Mouse (Mus musculus): ENCODE data around the gene Abhd4. TPM values are rescaled to one million over a fixed set of nuclear protein-coding genes. Genes with fewer than 3 reads are reported as not detected.

Gene Abhd4
- polyA plus RNA-seq, 1 experiment from 2014 or later, result 118 TPM

GRCm38 (mm10) chr14:54216126-54216525 lies 37.9 kb upstream of the Abhd4 start:
- Histone ChIP-seq H3K27me3 (ENCODE audit: control insufficient read depth, insufficient read depth, low read length) (no peaks in the 10 kb centered on the region), H3K4me2 (ENCODE audit: low read length) (no peak overlapping the region), H3K9me3 (ENCODE audit: control insufficient read depth, low read length) (no peaks in the 10 kb centered on the region), H3K27ac (replicated peaks in 1 of 2; ENCODE audit: control insufficient read depth in 1 of 2, insufficient read depth in 1 of 2, low read depth in 2 of 2, low read length in 2 of 2) (no peak overlapping the region), H3K9ac (ENCODE audit: low read length) (no peak overlapping the region), H3K4me1 (ENCODE audit: control insufficient read depth in 2 of 2, insufficient read depth in 2 of 2, low read length in 2 of 2) (peaks cover 9 to 12% of the 10 kb centered on the region in 2 experiments), H3K36me3 (ENCODE audit: control insufficient read depth, insufficient read depth, low read length) (no peaks in the 10 kb centered on the region), H3K4me3 (ENCODE audit: control insufficient read depth in 1 of 2, insufficient read depth in 1 of 2, low read depth in 1 of 2, low read length in 2 of 2) (no peak overlapping the region)
- no peak for ATAC-seq (ENCODE audit: insufficient number of reproducible peaks, insufficient read depth, low FRiP score, low read depth)
- 86% methylated on average over 7 of the region's 7 CpGs for WGBS

GRCm38 (mm10) chr14:54218233-54218632 lies 35.8 kb upstream of the Abhd4 start:
- Histone ChIP-seq H3K4me2 (ENCODE audit: low read length) (no peak overlapping the region), H3K9me3 (ENCODE audit: control insufficient read depth, low read length) (no peaks in the 10 kb centered on the region)

DNA sequence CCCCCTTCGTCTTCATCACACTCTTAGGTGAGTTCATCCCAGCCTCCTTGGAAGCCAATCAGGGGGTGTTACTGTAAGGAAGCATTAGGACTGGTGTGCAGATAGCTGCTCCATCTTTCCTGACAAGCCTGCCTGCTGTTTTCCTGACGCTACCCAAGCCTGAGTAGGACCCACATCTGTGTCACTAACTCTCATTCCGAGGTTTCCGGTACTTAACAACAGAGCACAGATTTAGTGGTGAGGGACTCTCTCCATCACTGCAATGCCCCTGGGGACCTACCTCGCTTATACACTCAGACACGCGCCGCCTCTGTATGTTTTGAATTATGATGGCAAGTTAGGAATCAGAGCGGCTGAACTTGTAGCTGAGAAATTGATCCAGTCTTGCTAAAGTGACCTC lies 35.3 kb upstream of the Abhd4 start:
- Histone ChIP-seq H3K36me3 (ENCODE audit: control insufficient read depth, insufficient read depth, low read length) (no peaks in the 10 kb centered on the region), H3K27me3 (ENCODE audit: control insufficient read depth, insufficient read depth, low read length) (no peaks in the 10 kb centered on the region), H3K27ac (replicated peaks in 1 of 2; ENCODE audit: control insufficient read depth in 1 of 2, insufficient read depth in 1 of 2, low read depth in 2 of 2, low read length in 2 of 2) (no peak overlapping the region), H3K4me2 (ENCODE audit: low read length) (no peak overlapping the region), H3K4me3 (ENCODE audit: control insufficient read depth in 1 of 2, insufficient read depth in 1 of 2, low read depth in 1 of 2, low read length in 2 of 2) (no peak overlapping the region), H3K9me3 (ENCODE audit: control insufficient read depth, low read length) (no peaks in the 10 kb centered on the region), H3K9ac (ENCODE audit: low read length) (no peak overlapping the region), H3K4me1 (ENCODE audit: control insufficient read depth in 2 of 2, insufficient read depth in 2 of 2, low read length in 2 of 2) (peaks cover 9 to 12% of the 10 kb centered on the region in 2 experiments)
- ATAC-seq (ENCODE audit: insufficient number of reproducible peaks, insufficient read depth, low FRiP score, low read depth), result no peak
- 69% methylated on average over 9 of the region's 9 CpGs for WGBS

More at GRCm38 (mm10) chr14:54218233-54218632, 35.8 kb upstream of the Abhd4 start:
- Histone ChIP-seq H3K9ac (ENCODE audit: low read length) (no peak overlapping the region), H3K4me1 (ENCODE audit: control insufficient read depth in 2 of 2, insufficient read depth in 2 of 2, low read length in 2 of 2) (peaks cover 9 to 12% of the 10 kb centered on the region in 2 experiments), H3K27ac (replicated peaks in 1 of 2; ENCODE audit: control insufficient read depth in 1 of 2, insufficient read depth in 1 of 2, low read depth in 2 of 2, low read length in 2 of 2) (no peak overlapping the region), H3K4me3 (ENCODE audit: control insufficient read depth in 1 of 2, insufficient read depth in 1 of 2, low read depth in 1 of 2, low read length in 2 of 2) (no peak overlapping the region), H3K36me3 (ENCODE audit: control insufficient read depth, insufficient read depth, low read length) (no peaks in the 10 kb centered on the region), H3K27me3 (ENCODE audit: control insufficient read depth, insufficient read depth, low read length) (no peaks in the 10 kb centered on the region)
- ATAC-seq (ENCODE audit: insufficient number of reproducible peaks, insufficient read depth, low FRiP score, low read depth), result no peak
- 44% methylated on average over 1 of the region's 1 CpGs for WGBS

DNA sequence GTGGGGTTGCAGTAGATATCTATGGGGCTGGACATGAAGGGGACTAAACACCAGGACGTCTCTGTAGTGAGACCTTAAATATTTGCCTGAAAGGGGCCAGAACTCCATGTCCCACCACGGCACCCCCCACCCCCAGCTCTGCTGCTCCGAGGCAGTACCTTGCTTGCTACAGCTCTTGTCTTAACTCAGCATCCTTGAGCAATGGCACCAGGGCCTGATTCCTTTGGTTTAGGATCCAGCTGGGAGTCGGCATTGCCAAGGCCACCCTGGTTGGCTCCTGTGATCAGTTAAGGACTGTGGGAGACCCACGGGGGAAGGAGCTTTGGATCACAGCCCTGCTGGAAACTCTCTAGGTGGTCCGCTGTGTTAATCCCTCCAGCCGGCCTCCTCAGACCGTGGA lies 34.7 kb upstream of the Abhd4 start:
- Histone ChIP-seq H3K4me3 (ENCODE audit: control insufficient read depth in 1 of 2, insufficient read depth in 1 of 2, low read depth in 1 of 2, low read length in 2 of 2) (no peak overlapping the region), H3K27ac (replicated peaks in 1 of 2; ENCODE audit: control insufficient read depth in 1 of 2, insufficient read depth in 1 of 2, low read depth in 2 of 2, low read length in 2 of 2) (no peak overlapping the region), H3K9me3 (ENCODE audit: control insufficient read depth, low read length) (no peaks in the 10 kb centered on the region), H3K9ac (ENCODE audit: low read length) (no peak overlapping the region), H3K36me3 (ENCODE audit: control insufficient read depth, insufficient read depth, low read length) (no peaks in the 10 kb centered on the region), H3K4me1 (ENCODE audit: control insufficient read depth in 2 of 2, insufficient read depth in 2 of 2, low read length in 2 of 2) (peaks cover 10 to 13% of the 10 kb centered on the region in 2 experiments), H3K27me3 (ENCODE audit: control insufficient read depth, insufficient read depth, low read length) (no peaks in the 10 kb centered on the region), H3K4me2 (ENCODE audit: low read length) (no peak overlapping the region)
- WGBS, result 59% methylated on average over 8 of the region's 8 CpGs
- no peak for ATAC-seq (ENCODE audit: insufficient number of reproducible peaks, insufficient read depth, low FRiP score, low read depth)

DNA sequence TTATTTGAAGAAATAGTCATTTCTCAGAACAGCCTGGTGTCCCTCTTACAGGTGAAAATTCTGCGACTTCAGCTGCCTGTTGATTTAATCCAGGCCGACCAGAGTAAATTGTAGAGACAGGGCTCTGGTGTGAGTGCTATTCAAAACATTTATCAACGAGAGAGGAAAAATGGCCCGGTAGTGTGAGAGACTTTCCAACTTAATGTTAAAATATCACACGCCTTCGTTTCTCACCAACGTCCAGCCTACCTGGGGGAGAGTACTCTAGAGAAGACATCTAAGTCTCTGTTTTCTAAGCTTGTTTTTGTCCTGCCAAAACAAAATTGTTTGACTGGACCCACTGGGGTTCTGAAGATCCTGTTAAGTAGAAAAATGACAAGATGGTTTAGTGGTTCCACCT lies 34.1 kb upstream of the Abhd4 start:
- no peak overlapping the region for H3K4me3 ChIP-seq (ENCODE audit: control insufficient read depth in 1 of 2, insufficient read depth in 1 of 2, low read depth in 1 of 2, low read length in 2 of 2)
- 73% methylated on average over 7 of the region's 7 CpGs for WGBS
- H3K27me3 ChIP-seq (ENCODE audit: control insufficient read depth, insufficient read depth, low read length), result no peaks in the 10 kb centered on the region
- H3K36me3 ChIP-seq (ENCODE audit: control insufficient read depth, insufficient read depth, low read length), result no peaks in the 10 kb centered on the region
- no peaks in the 10 kb centered on the region for H3K9me3 ChIP-seq (ENCODE audit: control insufficient read depth, low read length)
- H3K4me2 ChIP-seq (ENCODE audit: low read length), result no peak overlapping the region
- H3K9ac ChIP-seq (ENCODE audit: low read length), result no peak overlapping the region
- no peak for ATAC-seq (ENCODE audit: insufficient number of reproducible peaks, insufficient read depth, low FRiP score, low read depth)
- H3K27ac ChIP-seq (replicated peaks in 1 of 2; ENCODE audit: control insufficient read depth in 1 of 2, insufficient read depth in 1 of 2, low read depth in 2 of 2, low read length in 2 of 2), result no peak overlapping the region
- H3K4me1 ChIP-seq (ENCODE audit: control insufficient read depth in 2 of 2, insufficient read depth in 2 of 2, low read length in 2 of 2), result peaks cover 14 to 18% of the 10 kb centered on the region in 2 experiments

GRCm38 (mm10) chr14:54220726-54221494 lies 33.1 kb upstream of the Abhd4 start:
- H3K4me1 ChIP-seq (ENCODE audit: control insufficient read depth in 2 of 2, insufficient read depth in 2 of 2, low read length in 2 of 2), result peaks cover 15 to 18% of the 10 kb centered on the region in 2 experiments
- H3K27me3 ChIP-seq (ENCODE audit: control insufficient read depth, insufficient read depth, low read length), result no peaks in the 10 kb centered on the region
- no peak overlapping the region for H3K27ac ChIP-seq (replicated peaks in 1 of 2; ENCODE audit: control insufficient read depth in 1 of 2, insufficient read depth in 1 of 2, low read depth in 2 of 2, low read length in 2 of 2)
- H3K9ac ChIP-seq (ENCODE audit: low read length), result no peak overlapping the region
- H3K4me3 ChIP-seq (ENCODE audit: control insufficient read depth in 1 of 2, insufficient read depth in 1 of 2, low read depth in 1 of 2, low read length in 2 of 2), result no peak overlapping the region
- no peak for ATAC-seq (ENCODE audit: insufficient number of reproducible peaks, insufficient read depth, low FRiP score, low read depth)
- WGBS, result 62% methylated on average over 8 of the region's 8 CpGs
- no peak overlapping the region for H3K4me2 ChIP-seq (ENCODE audit: low read length)
- H3K36me3 ChIP-seq (ENCODE audit: control insufficient read depth, insufficient read depth, low read length), result no peaks in the 10 kb centered on the region
- no peaks in the 10 kb centered on the region for H3K9me3 ChIP-seq (ENCODE audit: control insufficient read depth, low read length)

DNA sequence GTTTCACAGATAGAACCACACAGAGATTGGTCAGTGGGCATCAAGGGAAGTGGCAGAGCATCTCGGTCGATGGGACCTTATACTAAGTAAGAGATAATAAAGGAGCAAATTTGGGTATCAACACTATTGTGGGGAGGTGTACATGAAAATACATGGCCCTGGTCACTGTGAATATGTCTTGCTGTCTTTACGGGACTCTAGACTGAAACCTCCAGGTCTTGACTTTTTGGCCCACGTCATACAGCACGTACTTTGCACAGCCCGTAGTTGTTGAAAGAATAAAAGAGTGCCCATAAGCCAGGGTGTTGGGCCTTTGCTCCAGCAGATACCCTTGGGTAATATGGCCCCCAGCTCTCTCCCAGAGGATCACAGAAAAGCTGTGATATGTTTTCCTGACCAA lies 32.3 kb upstream of the Abhd4 start:
- no peaks in the 10 kb centered on the region for H3K9me3 ChIP-seq (ENCODE audit: control insufficient read depth, low read length)
- WGBS, result 93% methylated on average over 6 of the region's 6 CpGs
- no peak for ATAC-seq (ENCODE audit: insufficient number of reproducible peaks, insufficient read depth, low FRiP score, low read depth)
- H3K4me1 ChIP-seq (ENCODE audit: control insufficient read depth in 2 of 2, insufficient read depth in 2 of 2, low read length in 2 of 2), result peaks cover 15 to 18% of the 10 kb centered on the region in 2 experiments
- H3K4me2 ChIP-seq (ENCODE audit: low read length), result no peak overlapping the region
- H3K4me3 ChIP-seq (ENCODE audit: control insufficient read depth in 1 of 2, insufficient read depth in 1 of 2, low read depth in 1 of 2, low read length in 2 of 2), result no peak overlapping the region
- H3K27me3 ChIP-seq (ENCODE audit: control insufficient read depth, insufficient read depth, low read length), result no peaks in the 10 kb centered on the region
- H3K36me3 ChIP-seq (ENCODE audit: control insufficient read depth, insufficient read depth, low read length), result no peaks in the 10 kb centered on the region
- no peak overlapping the region for H3K27ac ChIP-seq (replicated peaks in 1 of 2; ENCODE audit: control insufficient read depth in 1 of 2, insufficient read depth in 1 of 2, low read depth in 2 of 2, low read length in 2 of 2)
- no peak overlapping the region for H3K9ac ChIP-seq (ENCODE audit: low read length)

DNA sequence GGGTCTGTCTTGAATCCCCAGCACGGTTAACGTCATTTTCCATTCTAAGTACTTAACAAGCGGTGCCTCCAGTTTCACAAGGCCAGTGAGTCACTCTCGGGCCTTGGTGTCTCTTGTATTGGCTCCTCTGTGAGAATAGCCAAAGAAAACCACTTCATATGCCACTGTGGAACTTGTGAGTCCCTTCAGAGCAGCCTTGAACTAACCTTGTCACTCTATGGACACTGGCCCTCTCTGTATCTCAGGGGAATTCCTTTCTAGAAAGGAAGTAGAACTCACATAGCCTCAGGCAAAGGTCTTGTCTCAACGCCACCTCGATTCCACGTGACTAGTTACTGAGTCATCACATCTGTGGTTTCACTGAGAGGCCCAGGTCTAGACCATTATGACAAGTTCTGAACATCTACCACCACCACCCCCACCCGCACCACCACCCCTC lies 31.7 kb upstream of the Abhd4 start:
- Histone ChIP-seq H3K4me2 (ENCODE audit: low read length) (no peak overlapping the region), H3K9me3 (ENCODE audit: control insufficient read depth, low read length) (no peaks in the 10 kb centered on the region), H3K4me3 (ENCODE audit: control insufficient read depth in 1 of 2, insufficient read depth in 1 of 2, low read depth in 1 of 2, low read length in 2 of 2) (no peak overlapping the region), H3K4me1 (ENCODE audit: control insufficient read depth in 2 of 2, insufficient read depth in 2 of 2, low read length in 2 of 2) (peaks cover 19 to 21% of the 10 kb centered on the region in 2 experiments), H3K27ac (replicated peaks in 1 of 2; ENCODE audit: control insufficient read depth in 1 of 2, insufficient read depth in 1 of 2, low read depth in 2 of 2, low read length in 2 of 2) (no peak overlapping the region), H3K9ac (ENCODE audit: low read length) (no peak overlapping the region), H3K36me3 (ENCODE audit: control insufficient read depth, insufficient read depth, low read length) (no peaks in the 10 kb centered on the region), H3K27me3 (ENCODE audit: control insufficient read depth, insufficient read depth, low read length) (no peaks in the 10 kb centered on the region)
- no peak for ATAC-seq (ENCODE audit: insufficient number of reproducible peaks, insufficient read depth, low FRiP score, low read depth)
- WGBS, result 71% methylated on average over 8 of the region's 8 CpGs

All from heart, embryonic 14.5 days (tissue).